Mouse (Mus musculus) naive thymus-derived CD4-positive, alpha-beta T cell, adult 2 months (primary cell): ENCODE results near the gene Vdr.

Experiments used
- DNase-seq: peaks from one replicate; pipeline ENCODE4 v3.0.0-alpha.2; 2011; ENCODE audit warnings: low read depth

The Vdr gene

DNA sequence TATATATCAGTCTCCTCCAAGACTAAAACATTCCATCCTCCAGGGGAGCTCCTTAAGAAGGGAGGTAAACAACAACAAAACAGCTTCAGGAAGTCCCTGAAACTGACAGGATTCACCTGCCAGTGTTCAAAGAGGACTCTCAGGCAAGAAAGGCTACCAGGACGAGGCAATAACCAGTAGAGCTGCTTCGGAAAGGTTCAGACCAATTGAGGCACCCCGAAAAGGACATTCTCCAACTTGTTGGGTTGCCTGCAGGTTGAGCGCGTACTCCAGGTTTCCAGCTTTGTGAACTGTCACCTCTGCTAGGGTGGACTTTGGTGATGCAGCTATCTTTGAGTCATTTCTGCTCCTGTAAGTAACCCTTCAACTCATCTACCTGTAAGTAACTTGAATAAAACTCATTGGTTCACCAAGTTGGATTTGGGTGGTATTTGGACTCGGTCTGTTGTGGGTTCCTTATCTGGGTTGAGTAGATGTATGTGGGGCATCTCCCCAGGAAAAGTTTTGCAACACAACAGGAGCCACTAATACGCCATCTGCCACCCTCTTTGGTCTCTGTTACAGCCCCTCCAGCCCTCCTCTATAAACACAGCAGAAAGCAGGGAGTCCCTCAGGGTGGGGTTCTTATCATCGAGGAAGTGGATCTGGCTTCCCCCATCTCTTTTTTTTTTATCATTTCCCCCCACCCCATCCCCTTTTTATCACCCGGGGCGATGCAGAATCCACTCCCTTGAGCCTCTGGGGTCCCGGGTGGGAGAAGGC lies 64.1 kb downstream of the Vdr start:
- peak; percentile 14 for DNase-seq

DNA sequence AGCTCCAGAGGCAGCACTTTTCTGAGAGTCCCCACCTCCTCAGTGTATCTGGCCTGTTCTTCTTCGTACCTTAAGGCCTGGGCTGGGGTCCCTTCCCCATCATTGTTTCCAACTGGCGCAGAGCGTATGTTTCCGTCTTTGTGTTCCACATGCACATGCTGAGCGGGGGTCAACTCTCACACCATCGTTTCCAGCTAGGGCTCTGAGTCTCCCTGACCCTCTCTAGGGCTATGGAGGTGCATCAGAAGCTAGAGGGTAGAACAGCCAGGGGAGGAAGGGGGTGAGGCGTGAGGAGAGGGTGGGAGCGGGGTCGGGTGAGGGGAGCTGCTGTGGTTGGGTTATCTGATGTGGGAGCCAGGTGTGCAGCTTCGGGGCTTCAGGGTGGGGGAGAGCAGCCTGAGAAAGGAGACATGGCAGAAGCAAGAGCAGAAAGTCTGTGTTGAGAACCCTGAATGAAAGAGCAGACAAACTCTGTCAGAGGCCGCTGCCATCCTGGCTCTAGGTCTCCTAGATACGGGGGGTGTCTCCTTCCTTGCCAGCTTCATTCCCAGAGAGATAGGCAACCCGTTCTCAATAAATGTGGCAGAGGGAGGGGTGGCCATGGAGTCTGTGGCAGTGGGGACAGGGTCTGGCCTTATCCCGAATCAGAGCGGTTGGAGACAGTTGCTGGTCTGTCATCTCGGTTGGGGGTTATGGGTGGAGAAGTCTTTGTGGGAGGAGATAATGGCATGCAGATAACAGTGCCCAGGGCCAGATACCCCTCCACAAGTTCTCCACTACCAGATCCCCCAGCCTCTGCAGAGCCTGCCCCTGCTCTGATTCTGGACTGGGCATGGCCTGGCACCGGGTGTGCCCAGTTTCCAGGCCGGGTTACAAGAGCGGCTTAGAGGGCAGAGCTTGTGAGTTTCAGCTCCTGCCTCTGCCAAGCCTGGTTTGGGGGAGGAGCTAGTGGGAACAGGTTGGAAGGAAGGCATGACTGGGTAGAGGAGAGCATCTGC lies 66.1 kb downstream of the Vdr start, which contains the start of gene Hdac7:
Gene Hdac7 (minus strand): TSS at position 466 of the 998 bp plus-strand sequence.
- peak; percentile 38 for DNase-seq

DNA sequence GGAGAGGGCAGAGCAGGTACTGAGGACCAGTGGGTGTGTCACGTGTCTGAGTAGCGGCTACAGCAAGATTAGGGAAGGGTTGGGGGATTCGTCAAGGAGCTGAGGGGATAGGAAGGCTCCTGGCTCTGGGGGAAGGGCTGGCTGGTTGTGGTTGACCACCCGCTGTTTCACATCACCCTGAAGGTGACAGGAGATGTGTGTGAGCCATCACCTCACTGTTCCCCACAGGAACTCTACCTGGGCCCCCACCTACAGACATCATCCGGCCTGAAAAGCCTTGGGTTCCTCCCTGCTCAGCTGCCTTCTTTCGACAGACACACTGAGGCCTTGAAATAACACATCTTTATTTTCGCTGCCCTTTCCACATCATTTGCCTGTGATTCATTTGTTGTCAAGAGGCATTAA lies 67.2 kb downstream of the Vdr start:
- DNase-seq = peak; percentile 58

DNA sequence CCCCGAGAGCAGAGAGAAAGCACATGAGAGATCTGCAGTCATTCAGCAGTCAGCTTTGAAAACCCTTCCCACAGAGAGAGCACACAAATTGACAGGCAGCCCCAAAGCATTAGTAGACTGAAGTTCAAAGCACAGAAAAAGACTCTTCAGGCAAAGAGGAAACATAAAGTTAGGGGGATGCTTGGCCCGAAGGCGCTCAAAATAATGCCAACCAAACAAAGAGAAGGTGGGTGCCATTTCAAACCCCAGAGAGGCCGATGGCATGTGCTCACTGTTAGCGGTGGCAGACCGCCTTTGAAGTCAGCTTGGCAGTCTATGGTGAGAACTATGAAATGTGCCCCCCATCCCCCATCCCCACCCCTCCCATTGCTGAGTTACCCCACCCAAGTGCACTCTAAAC lies 68.4 kb downstream of the Vdr start:
- DNase-seq = peak; percentile 60

DNA sequence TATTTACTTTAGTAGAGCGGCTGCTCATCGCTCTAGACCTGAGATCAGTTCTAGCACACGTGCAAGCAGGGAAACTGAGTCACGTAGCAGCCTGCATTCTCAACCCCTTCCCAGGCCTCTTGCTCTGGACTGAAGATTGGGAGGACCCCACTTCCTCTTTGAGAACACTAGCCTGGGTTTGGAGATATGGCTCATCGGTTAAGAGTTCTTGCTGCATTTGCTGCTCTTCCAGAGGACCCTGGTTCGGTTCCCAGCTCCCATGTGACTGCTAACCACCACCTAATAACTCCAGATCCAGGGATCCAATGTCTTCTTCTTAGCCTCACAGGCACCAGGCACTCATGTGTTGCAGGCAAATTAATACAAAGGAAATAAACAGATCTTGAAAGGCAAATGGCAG lies 69.0 kb downstream of the Vdr start:
- peak; percentile 15 for DNase-seq

DNA sequence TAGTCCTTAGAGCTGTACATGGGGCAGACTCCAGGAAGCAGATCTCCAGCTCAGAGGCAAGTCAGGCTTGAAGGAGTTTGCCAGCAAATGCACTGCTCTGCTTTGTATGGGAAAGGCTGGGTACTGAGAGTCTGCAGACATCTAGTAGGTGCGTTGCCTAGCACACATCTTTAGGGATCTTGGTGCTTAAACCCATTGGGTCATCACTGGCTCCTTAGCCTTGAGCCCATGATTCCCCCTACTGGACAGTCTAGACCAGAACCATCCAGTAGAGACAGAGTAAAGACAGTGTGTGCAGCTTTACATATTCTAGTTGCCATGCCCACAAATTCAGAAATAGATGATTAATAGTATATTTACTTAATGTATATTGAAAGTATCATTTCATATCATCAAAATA lies 69.6 kb downstream of the Vdr start:
- DNase-seq = peak; percentile 22

DNA sequence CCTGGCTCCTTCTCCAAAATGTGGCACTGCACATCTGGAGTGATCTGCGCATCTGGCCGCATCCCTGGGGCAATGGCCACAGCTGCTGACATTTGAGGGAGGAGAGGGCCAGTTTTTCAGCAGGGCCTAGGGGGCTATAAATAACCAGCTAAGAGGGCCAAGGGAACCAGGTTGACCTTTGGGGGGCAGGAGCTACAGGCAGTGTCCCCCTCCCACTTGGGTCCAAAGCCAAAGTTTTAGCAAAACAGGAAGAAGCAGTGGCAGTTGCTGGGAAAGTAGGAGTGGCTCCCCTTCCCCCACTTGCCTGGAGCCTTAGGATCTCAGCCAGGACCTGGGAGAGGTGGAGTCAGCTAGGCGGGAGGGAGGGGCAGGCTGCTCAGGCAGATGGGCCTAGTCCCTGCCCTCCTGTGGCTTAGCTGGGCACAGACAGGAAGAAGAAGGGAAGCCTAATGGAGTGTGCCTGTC lies 70.4 kb downstream of the Vdr start:
- no peak for DNase-seq

DNA sequence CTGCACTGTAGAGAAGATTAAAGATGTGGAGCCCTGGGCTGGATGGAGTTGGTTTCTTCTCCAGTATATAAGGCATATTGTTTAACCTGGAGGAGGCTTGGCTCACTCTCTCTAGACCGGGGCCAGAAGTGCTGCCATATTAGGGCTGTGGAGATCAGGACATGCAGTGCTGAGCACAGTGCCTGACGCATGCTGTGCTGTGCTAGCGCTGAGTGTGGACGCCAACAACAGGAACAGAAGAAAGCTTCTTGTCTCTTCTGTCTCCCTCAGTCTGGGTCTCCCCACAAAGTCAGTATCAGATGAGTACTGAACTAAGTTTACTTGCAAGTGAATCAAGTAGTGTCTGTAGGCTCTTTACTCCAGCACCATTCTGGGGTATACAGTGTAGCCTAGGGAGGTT lies 71.0 kb downstream of the Vdr start:
- DNase-seq = peak; percentile 52

DNA sequence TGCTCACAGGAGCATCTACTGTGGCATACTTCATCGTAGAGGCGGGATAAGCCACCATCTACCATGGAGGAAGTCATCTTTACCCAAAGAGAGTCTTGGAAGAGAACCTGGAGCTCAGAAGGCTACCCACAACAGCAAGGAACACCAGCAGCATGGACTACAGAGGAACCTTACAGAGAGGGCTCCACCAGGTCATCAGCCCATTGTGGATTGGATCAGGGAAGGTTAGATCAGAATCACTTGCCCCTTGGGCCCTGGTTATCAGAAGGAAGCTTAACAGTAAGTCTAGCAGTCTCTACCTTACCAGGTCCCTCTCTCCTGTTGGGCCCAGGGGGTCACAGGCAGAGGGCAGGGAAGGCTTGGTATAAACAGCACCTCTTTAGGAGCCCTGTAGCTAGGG lies 71.4 kb downstream of the Vdr start:
- no peak for DNase-seq

DNA sequence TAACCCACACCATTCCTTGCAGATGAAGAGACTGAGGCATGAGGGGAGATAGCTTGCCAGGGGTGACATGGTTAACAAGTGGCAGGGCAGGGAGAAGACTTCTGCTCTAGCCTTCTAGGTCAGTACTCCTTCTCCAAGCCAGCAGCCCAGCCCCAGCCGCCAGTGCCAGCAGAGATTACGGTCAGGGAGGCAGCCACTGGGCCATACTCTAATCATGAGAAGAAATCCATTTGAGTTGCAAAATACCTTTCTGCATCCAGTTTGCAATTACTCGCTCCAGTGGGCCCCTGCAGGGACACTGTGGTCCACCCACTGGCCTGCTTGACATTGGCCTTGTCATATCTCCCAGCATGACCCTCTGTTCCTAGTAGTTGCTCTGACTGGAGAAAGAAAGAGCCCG lies 72.0 kb downstream of the Vdr start:
- DNase-seq = peak; percentile 10

DNA sequence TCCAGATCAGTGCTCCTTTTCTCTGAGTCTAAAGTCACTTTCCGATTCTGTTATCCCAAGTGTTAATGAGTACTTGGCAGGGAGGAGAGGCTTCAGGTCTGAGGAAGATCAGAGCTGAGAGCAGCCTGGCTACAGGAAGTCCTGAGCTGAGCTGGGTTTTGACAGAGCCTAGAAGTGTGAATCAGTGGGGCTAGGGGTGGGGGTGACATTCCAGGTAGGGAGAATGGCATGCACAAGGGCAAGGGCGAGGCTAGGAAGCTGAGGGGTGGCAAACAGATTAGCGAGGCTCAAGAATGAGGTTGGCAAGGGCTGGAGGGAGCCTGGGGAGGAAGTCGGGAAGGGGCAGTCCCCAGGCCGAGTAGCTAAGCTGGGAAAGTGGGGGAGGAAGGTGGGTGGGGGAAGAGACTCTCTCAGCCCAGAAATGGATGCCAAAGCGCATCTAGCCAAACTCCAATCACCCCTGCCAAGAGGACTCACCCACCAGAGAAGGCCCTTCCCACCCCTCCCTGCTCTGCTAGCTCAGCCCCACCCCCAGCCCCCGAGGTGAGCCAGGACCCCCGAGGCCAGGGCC lies 72.9 kb downstream of the Vdr start:
- DNase-seq = peak; percentile 61

DNA sequence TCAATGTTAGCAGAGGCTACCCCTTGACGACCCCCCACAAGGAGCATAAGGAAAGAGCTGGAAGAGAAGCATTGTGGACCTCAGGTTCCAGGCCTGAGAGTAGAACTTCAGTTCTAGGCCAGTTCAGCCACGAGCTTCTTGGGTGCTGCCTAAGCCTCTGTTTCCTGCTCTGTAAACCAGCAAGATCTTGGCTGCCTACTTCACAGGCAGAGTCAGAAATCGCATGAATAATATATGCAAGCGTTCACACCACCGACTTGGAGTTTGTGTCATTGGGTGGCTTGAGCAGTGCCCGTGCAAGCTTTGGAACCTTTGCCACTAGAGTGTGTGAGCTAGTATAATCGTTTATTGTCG lies 73.6 kb downstream of the Vdr start:
- no peak for DNase-seq

DNA sequence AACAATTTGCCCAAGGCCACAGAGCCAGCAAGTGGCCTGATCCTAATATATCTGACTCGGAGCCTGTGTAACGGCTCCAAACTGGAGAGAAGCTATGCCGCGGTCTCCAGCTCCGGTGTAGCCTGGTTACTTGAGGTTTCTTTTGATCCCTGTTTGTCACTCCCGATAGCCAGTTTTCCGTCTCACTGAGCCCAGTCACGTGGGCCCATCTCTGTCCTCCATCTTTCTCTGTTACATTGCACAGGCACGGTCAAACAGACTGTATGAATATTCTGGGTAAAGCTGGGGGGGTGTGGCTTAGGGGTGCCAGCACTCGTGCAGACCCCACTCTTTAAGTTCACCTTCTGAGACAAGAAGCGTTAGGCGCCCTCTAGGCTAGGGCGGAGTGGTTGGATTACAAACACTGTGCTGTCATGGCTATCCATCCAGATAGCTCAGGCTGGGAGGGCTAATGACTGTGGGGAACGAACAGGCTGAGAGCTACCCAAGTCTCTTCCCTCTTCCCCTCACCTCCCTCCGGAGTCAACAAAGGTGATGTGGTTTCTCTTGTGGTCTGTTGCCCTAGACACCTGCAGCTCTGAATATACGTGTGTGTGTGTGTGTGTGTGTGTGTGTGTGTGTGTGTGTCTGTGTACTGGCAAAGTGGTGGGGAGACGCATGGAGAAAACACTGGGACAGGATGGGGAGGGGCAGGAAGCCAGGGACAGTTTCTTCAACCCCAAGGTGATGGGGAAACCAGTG lies 74.1 kb downstream of the Vdr start:
- DNase-seq = peak; percentile 83

DNA sequence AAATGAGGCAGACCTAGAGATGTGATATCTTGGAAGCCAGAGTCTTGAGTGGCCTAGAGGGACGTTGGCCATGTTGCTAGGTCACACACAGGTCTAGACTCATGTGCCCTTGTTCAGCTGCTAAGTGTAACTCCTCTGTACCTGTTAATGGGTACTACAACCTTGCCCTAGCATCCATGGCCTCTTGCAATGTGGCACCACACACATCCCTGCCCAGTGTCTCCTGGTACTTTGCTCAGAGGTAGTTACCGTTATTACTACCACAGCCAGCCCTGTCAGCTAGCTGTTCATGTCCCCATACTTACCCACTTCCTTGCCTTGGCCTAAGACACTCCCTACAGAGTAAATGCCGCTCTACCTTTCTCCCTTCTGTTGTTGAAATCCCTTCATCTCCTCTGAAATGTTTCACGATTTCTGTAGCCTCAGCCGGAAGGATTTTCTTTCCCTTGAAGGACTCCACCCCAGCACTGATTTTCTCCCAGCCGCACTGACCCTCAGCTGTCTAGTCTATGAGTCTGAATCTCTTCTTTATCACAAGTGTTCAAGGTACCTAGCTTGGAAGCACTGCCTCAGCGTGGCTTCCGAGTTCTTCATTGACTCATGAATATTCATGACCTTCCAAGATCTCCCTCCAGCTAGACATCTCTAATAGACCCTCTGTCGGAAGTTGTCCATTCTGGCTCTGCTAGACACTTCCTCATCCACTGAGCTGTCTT lies 77.5 kb downstream of the Vdr start:
- DNase-seq = peak; percentile 56

DNA sequence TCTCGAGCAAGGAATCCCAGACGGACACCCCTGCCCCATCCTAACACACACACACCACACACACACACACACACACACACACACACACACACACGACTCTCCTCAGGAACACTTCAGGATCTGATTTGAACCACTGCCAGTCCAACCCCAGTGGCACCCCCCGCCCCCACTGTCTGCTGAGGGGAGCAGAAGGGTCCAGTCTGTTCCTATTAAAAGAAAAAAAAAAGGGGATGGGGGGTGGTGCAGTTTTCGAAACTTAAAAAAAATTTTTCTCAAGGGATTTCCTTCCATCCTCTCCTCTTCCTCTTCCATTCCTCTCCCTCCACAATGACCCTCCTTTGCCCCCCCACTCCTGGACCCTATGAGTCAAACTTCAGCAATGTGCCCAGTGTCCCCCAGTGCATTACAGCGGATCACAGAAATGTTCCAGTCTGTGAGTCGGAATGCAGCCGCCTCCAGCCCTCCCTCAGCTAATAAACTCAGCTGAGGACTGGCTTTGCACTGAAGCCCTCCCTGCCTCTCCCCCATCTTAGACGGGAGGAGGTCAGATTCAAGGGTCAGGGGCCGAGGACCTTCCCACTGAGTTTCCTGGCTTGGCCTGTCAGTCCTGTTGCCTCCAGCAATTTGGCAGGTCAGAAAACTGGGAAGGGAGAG lies 78.3 kb downstream of the Vdr start:
- DNase-seq = peak; percentile 26

DNA sequence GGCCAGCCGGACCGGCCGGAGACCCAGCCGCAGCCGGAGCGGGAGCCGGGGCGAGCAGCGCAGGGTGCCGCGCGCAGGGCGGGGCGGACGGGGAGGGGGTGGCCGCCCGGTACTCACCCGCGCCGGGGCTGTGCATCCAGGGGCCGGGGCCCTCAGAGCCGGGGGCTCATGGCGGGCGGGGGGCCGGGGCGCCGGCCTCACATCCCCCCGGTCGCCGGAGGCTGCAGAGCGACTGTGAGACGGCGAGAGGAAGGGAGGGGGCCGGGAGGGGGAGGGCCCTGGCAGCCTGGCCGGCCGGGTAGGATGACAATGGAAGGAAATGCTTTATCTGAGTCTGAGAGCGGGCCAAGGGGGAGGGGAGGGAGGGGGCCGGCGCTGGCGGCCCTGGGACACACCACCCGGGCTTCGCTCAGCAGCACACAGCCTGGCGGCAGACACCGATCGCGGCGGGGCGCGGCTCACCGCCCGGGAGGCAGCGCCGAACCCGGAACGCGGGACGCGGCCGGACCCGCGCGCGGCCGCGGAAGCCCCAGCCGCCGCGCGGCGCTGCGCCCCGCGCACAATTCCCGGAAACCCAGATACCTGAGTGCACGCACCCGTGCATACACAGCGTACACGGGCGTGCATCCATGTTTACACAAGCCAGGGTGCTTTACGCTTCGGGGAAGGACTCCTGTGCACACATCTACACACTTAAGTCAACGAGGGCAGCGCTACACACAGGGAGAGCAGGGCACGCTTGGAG lies 79.0 kb downstream of the Vdr start:
- peak; percentile 80 for DNase-seq

DNA sequence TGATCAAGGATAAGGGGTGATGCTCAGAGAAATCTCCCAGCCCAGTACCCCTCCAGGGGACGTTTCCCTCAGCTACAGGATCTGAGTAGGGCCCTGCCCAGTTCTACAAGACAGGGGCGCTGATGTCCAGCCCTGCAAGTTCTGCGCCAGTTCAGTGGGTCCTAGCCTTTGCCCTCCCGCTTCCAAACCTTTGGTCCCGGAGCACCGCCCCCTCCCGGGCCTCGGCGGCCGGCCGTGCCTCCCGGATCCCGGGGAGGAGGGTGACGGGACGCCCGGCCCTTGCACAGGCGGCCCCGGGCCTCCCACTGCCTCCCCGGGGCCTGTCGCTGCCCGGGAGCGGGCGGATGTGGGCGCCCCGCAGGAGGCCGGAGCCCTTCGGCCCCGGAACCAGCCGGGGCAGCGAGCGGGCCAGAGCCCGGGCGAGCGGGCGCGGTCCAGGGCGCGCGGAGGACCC lies 79.6 kb downstream of the Vdr start:
- DNase-seq = peak; percentile 52

DNA sequence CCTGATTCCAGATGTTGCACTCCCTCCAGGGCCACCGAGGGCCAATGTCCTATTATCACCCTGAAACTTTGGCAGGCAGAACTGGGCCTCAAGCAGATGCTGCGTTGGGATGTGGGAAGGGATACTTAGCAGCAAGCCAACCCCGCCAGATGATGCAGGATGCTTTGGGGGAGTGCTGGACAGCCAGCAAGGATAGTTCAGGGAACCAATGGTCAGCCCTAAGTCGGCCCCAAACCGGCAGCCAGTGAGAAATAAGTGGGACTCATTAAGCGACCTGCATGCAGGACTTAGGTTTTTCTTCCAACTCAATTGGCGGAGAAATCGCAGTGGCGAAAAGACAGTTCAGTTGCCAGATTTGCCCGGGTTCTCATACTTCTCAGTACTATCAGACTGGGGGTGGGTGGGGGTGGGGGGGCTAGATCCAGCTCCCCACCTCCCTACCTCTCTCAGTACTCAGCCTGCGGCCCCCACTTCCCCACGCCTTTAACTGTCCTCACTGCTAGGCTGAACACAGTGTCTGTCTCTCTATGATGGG lies 80.1 kb downstream of the Vdr start:
- no peak for DNase-seq

DNA sequence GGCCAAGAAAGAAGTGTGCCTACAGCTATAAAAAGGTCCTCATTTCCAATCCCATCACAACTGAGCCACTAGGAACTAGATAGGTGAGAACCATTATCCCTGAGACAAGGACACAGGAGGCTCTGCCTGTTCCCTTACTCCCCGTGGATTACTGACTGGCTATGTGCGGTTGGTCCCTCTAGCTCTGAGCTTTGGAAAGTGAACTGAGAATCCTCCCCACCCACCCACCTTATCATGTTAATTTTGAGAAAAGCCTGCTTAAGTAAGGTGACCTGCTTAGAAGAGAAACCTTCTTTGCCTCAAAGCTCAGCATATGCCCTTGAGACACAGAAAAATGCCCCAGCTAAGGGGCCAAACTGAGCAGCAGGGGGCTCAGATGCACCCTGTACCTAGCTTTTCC lies 81.0 kb downstream of the Vdr start:
- DNase-seq = peak; percentile 28

DNA sequence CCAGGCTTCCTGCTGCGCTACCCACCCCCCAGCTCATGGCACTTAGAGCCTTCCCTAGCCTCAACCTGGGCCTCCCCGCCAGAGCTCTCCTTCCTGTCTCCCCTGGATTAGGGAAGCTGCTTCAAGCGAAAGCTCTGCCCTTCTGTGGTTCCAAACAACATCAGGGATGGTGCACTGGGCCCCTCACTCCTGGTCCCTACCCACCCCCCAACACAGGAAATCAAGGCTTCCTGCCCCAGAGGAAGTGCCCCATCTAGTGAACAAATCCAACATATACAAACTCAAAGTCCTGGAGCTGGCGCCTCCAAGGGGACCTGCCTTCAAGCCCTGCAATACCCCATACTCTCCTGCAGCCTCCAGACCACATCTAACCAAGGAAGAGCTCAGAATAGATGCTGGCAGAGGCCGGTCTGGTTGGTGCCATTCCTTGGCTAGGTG lies 81.5 kb downstream of the Vdr start:
- DNase-seq = peak; percentile 65
